Mouse (Mus musculus): ENCODE results near the gene Ankrd39. TPM values are rescaled to one million over a fixed set of nuclear protein-coding genes. Genes with fewer than 3 reads are reported as not detected.

Ankrd39 gene
- polyA plus RNA-seq, 1 experiment from 2014 or later = 22.3 TPM

Small RNA genes within 50 kb of the gene (microRNA-seq; reads per million reads assigned to microRNA genes)
- gene Gm47280 = not detected

Other genes with a start within 250 kb of the Ankrd39 start
- gene Arid5a, start 239.7 kb downstream of the Ankrd39 start, polyA plus RNA-seq (2014; fragmentation: Nextera tagmentation; extraction: Ambion mirVana) = 2.0 and 2.5 TPM in 2 replicates
- gene Kansl3, start 178.3 kb downstream of the Ankrd39 start, polyA plus RNA-seq (2014; fragmentation: Nextera tagmentation; extraction: Ambion mirVana) = 30.3 and 39.7 TPM in 2 replicates
- gene Fer1l5, start 175.2 kb downstream of the Ankrd39 start, polyA plus RNA-seq (2014; fragmentation: Nextera tagmentation; extraction: Ambion mirVana) = 2.0 and 2.1 TPM in 2 replicates
- 41.2 and 42.7 TPM in 2 replicates for gene Lman2l, start 102.2 kb downstream of the Ankrd39 start, polyA plus RNA-seq (2014; fragmentation: Nextera tagmentation; extraction: Ambion mirVana)
- gene Cnnm4, start 75.8 kb downstream of the Ankrd39 start, polyA plus RNA-seq (2014; fragmentation: Nextera tagmentation; extraction: Ambion mirVana) = 9.5 and 11.9 TPM in 2 replicates
- gene Cnnm3, start 35.6 kb downstream of the Ankrd39 start, polyA plus RNA-seq (2014; fragmentation: Nextera tagmentation; extraction: Ambion mirVana) = 6.5 and 7.6 TPM in 2 replicates
- 10.4 and 10.5 TPM in 2 replicates for gene Ankrd23, start 10.6 kb downstream of the Ankrd39 start, polyA plus RNA-seq (2014; fragmentation: Nextera tagmentation; extraction: Ambion mirVana)
- not detected in 2 replicates for gene Gm42417, start 8.0 kb downstream of the Ankrd39 start, polyA plus RNA-seq (2014; fragmentation: Nextera tagmentation; extraction: Ambion mirVana)
- gene Sema4c, start 10.9 kb upstream of the Ankrd39 start, polyA plus RNA-seq (2014; fragmentation: Nextera tagmentation; extraction: Ambion mirVana) = 4.7 and 8.7 TPM in 2 replicates
- gene Fam178b, start 135.7 kb upstream of the Ankrd39 start, polyA plus RNA-seq (2014; fragmentation: Nextera tagmentation; extraction: Ambion mirVana) = 0.29 TPM in 1 of 2 replicates, not detected in the other
- gene Cox5b, start 144.0 kb upstream of the Ankrd39 start, polyA plus RNA-seq (2014; fragmentation: Nextera tagmentation; extraction: Ambion mirVana) = 606 and 777 TPM in 2 replicates
- gene 4933424G06Rik, start 162.7 kb upstream of the Ankrd39 start, polyA plus RNA-seq (2014; fragmentation: Nextera tagmentation; extraction: Ambion mirVana) = 0.51 and 0.80 TPM in 2 replicates
- gene Actr1b, start 167.0 kb upstream of the Ankrd39 start, polyA plus RNA-seq (2014; fragmentation: Nextera tagmentation; extraction: Ambion mirVana) = 77.9 and 81.9 TPM in 2 replicates
- gene Zap70, start 214.4 kb upstream of the Ankrd39 start, polyA plus RNA-seq (2014; fragmentation: Nextera tagmentation; extraction: Ambion mirVana) = 1.7 and 2.0 TPM in 2 replicates